Mouse (Mus musculus) intestine, embryonic 14.5 days (tissue): ENCODE results near the gene Hectd3. TPM values are rescaled to one million over a fixed set of nuclear protein-coding genes. Genes with fewer than 3 reads are reported as not detected.

Experiments
- polyA plus RNA-seq: library from polyadenylated mRNA; unstranded; fragments of >200 nt; fragmentation: Nextera tagmentation; extraction: Ambion mirVana; gene quantifications from 2 replicates; pipeline ENCODE4 v1.2.1, GENCODE M21; 2014

Hectd3 gene
- polyA plus RNA-seq, 1 experiment from 2014 or later, result 7.2 TPM

Other genes with a start within 250 kb of the Hectd3 start
- 31.7 and 34.7 TPM in 2 replicates for gene Toe1, start 187.7 kb upstream of the Hectd3 start, polyA plus RNA-seq
- 12.3 and 18.8 TPM in 2 replicates for gene Mutyh, start 187.6 kb upstream of the Hectd3 start, polyA plus RNA-seq
- 1.3 and 1.7 TPM in 2 replicates for gene Hpdl, start 173.6 kb upstream of the Hectd3 start, polyA plus RNA-seq
- gene Zswim5, start 117.9 kb upstream of the Hectd3 start, polyA plus RNA-seq, result 1.0 and 1.4 TPM in 2 replicates
- 64.8 and 75.7 TPM in 2 replicates for gene Urod, start 904 bp upstream of the Hectd3 start, polyA plus RNA-seq
- gene Eif2b3, start 24.1 kb downstream of the Hectd3 start, polyA plus RNA-seq, result 41.2 and 48.0 TPM in 2 replicates
- gene Ptch2, start 100.8 kb downstream of the Hectd3 start, polyA plus RNA-seq, result 8.2 and 8.4 TPM in 2 replicates
- 6.6 and 7.2 TPM in 2 replicates for gene Btbd19, start 130.4 kb downstream of the Hectd3 start, polyA plus RNA-seq
- not detected in 2 replicates for gene Tctex1d4, start 131.5 kb downstream of the Hectd3 start, polyA plus RNA-seq
- 3.1 and 3.7 TPM in 2 replicates for gene Plk3, start 138.6 kb downstream of the Hectd3 start, polyA plus RNA-seq
- gene Rps8, start 160.9 kb downstream of the Hectd3 start, polyA plus RNA-seq, result 1,373 and 1,522 TPM in 2 replicates
- 53.4 and 59.0 TPM in 2 replicates for gene Kif2c, start 187.3 kb downstream of the Hectd3 start, polyA plus RNA-seq